Mouse (Mus musculus): ENCODE measurements at regions not wholly inside any gene's neighbourhood (a gene's known extent, or its start where the extent isn't known, plus 50 kb on each side); places are given as distances from the start of the nearest gene placed in this dataset.

DNA sequence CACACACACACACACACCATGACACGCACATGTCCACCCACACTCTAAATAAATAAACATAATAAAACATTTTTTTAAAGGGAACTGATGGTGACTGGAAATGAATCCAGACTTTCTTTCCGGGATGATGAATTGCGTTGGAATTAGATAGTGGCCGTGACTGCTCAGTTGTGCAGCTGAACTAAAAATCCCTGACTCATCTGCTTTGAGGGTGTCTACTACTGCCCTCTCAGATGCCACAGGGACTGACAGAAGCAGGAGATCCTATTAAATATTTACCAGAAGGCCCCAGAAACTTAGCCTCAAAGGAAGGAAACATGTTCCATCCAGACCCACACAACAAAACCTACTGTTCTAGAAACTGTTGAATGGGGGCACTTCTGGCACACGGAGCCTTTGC is 65.7 kb downstream of the Polr2m start:
- no peak for ATAC-seq (ENCODE audit: low FRiP score)
- Histone ChIP-seq H3K4me1 (replicated peaks; ENCODE audit: control insufficient read depth, insufficient read depth, low read length) (no peaks in the 10 kb centered on the region), H3K27ac (no peak overlapping the region), H3K4me3 (replicated peaks; ENCODE audit: low read length) (no peak overlapping the region), H3K4me2 (replicated peaks) (no peak overlapping the region), H3K36me3 (replicated peaks; ENCODE audit: control insufficient read depth, insufficient read depth) (no peaks in the 10 kb centered on the region), H3K27me3 (ENCODE audit: control insufficient read depth, insufficient read depth, low read length) (no peaks in the 10 kb centered on the region), H3K9ac (no peak overlapping the region), H3K9me3 (ENCODE audit: control insufficient read depth, low read length) (no peaks in the 10 kb centered on the region)
- DNase-seq (ENCODE audit: low spot score) = no peak
- 90% methylated on average over 5 of the region's 5 CpGs for WGBS

DNA sequence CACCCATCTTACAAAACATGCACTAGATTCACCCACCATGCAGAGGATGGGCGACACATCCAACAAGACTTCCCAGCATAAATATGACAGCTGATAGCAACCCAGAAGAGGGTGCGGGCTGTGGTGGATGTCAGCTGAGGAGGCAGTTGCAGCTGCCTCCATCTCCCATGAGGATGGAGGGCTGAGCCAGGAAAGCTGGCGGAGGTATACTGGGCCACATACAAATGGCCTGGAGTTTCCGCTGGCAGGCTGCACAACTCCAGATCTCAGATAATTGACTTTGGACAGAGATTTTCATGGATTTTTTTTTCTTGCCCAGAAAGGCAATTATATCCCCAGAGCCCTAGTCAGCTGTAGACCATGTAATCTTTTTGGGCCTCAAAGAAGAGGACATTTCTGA is 67.2 kb downstream of the Polr2m start:
- Histone ChIP-seq H3K9me3 (ENCODE audit: control insufficient read depth, low read length) (no peaks in the 10 kb centered on the region), H3K9ac (no peak overlapping the region), H3K4me2 (replicated peaks) (no peak overlapping the region), H3K4me1 (replicated peaks; ENCODE audit: control insufficient read depth, insufficient read depth, low read length) (no peaks in the 10 kb centered on the region), H3K27ac (no peak overlapping the region), H3K4me3 (replicated peaks; ENCODE audit: low read length) (no peak overlapping the region), H3K36me3 (replicated peaks; ENCODE audit: control insufficient read depth, insufficient read depth) (no peaks in the 10 kb centered on the region), H3K27me3 (ENCODE audit: control insufficient read depth, insufficient read depth, low read length) (no peaks in the 10 kb centered on the region)
- DNase-seq (ENCODE audit: low spot score) (no peak), ATAC-seq (ENCODE audit: low FRiP score) (no peak)
- WGBS = 81% methylated on average over 4 of the region's 4 CpGs

DNA sequence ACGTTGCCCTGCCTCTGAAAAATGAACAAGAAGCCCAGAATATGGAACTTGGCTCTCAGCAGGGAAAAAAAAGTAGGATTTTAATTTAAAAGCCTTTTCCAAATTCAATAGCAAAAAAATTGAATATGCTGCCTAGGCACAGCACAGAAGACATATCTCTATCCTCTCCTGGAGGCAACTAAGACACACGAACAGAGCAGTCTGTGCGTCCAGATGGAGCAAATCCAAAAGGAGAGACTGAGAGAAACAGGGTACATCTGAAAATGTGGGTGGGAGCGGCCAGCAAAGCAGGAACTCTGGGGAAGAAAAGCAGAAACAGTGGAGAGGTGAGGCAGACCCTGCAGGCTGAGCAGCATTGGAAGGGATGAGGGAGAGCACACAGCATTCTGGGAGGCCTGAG is 68.5 kb downstream of the Polr2m start:
- no peak for DNase-seq (ENCODE audit: low spot score)
- Histone ChIP-seq H3K9me3 (ENCODE audit: control insufficient read depth, low read length) (no peaks in the 10 kb centered on the region), H3K36me3 (replicated peaks; ENCODE audit: control insufficient read depth, insufficient read depth) (no peaks in the 10 kb centered on the region), H3K4me2 (replicated peaks) (no peak overlapping the region), H3K27ac (no peak overlapping the region), H3K4me1 (replicated peaks; ENCODE audit: control insufficient read depth, insufficient read depth, low read length) (no peaks in the 10 kb centered on the region), H3K9ac (no peak overlapping the region), H3K27me3 (ENCODE audit: control insufficient read depth, insufficient read depth, low read length) (no peaks in the 10 kb centered on the region), H3K4me3 (replicated peaks; ENCODE audit: low read length) (no peak overlapping the region)
- WGBS = 83% methylated on average over 4 of the region's 4 CpGs
- ATAC-seq (ENCODE audit: low FRiP score) = no peak

DNA sequence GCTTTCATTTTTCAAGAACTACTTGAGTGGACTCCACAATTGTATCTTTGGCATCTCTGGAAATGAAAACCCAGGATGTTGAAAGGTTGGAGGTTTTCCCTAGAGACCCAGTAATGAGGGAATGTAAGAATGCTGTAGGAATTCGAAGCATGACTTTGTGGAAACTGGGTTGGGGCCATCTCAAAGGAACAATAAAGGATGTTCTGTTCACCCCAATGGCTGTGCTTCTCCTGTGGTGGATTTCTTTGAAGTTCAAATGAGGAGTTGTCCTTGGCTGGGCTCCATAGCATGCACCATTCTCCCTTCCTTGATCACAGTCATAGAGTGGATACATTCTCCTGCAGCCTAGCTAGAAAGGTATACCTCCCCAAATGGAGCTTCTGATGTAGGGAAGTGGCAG is 74.6 kb downstream of the Polr2m start:
- H3K27ac ChIP-seq = no peak overlapping the region
- H3K9me3 ChIP-seq (ENCODE audit: control insufficient read depth, low read length) = 0 out of 2 replicates have a peak, but pooled peaks cover 6% of the 10 kb centered on the region
- H3K4me1 ChIP-seq (replicated peaks; ENCODE audit: control insufficient read depth, insufficient read depth, low read length) = no peaks in the 10 kb centered on the region
- no peak overlapping the region for H3K4me3 ChIP-seq (replicated peaks; ENCODE audit: low read length)
- DNase-seq (ENCODE audit: low spot score) = no peak
- no peaks in the 10 kb centered on the region for H3K36me3 ChIP-seq (replicated peaks; ENCODE audit: control insufficient read depth, insufficient read depth)
- no peak for ATAC-seq (ENCODE audit: low FRiP score)
- H3K27me3 ChIP-seq (ENCODE audit: control insufficient read depth, insufficient read depth, low read length) = no peaks in the 10 kb centered on the region
- H3K9ac ChIP-seq = no peak overlapping the region
- WGBS = 75% methylated on average over 1 of the region's 1 CpGs
- H3K4me2 ChIP-seq (replicated peaks) = no peak overlapping the region

DNA sequence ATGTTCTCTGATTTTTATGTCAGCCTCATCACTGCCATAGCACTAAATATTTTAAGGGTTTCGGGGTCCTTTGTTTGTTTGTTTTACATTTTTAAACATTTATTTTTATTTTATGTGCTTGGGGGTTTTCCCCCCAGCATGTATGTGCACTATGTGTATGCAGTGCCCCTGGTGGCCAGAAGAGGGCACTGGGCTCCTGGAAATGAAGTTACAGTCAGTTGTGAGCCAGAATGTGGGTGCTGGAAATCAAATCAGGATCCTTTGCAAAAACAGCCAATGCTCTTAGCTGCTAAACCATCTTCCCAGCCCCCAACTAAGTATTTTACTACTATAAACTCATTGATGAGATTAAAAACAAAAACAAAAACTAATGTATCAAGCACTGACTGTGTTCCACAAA is 75.8 kb downstream of the Polr2m start:
- Histone ChIP-seq H3K4me1 (replicated peaks; ENCODE audit: control insufficient read depth, insufficient read depth, low read length) (no peaks in the 10 kb centered on the region), H3K4me3 (replicated peaks; ENCODE audit: low read length) (no peak overlapping the region), H3K27ac (no peak overlapping the region), H3K9me3 (ENCODE audit: control insufficient read depth, low read length) (0 out of 2 replicates have a peak, but pooled peaks cover 6% of the 10 kb centered on the region), H3K9ac (no peak overlapping the region), H3K36me3 (replicated peaks; ENCODE audit: control insufficient read depth, insufficient read depth) (no peaks in the 10 kb centered on the region), H3K4me2 (replicated peaks) (no peak overlapping the region), H3K27me3 (ENCODE audit: control insufficient read depth, insufficient read depth, low read length) (no peaks in the 10 kb centered on the region)
- DNase-seq (ENCODE audit: low spot score) (no peak), ATAC-seq (ENCODE audit: low FRiP score) (no peak)
- 100% methylated on average over 1 of the region's 1 CpGs for WGBS

DNA sequence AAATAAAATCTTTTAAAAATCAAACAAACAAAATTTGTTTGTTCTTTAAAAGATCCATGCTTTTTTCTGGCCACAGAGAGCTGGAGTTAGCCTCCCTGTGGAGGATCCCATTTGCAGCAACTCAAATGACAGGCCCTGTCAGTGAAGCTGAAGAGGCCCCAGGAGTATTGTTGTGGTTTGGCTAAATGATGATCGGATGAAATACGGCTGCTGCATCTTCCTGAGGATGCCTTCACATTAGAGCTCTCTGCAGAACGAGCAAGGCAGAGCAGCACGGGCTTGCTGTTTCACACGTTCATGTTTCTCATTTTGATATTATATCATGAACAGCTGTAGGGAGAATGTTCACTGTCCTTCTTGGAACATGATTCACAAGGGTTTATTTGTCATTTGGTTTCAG is 76.8 kb downstream of the Polr2m start:
- H3K36me3 ChIP-seq (replicated peaks; ENCODE audit: control insufficient read depth, insufficient read depth) = no peaks in the 10 kb centered on the region
- H3K9ac ChIP-seq = no peak overlapping the region
- WGBS = 58% methylated on average over 5 of the region's 5 CpGs
- H3K4me2 ChIP-seq (replicated peaks) = no peak overlapping the region
- no peaks in the 10 kb centered on the region for H3K4me1 ChIP-seq (replicated peaks; ENCODE audit: control insufficient read depth, insufficient read depth, low read length)
- 0 out of 2 replicates have a peak, but pooled peaks cover 6% of the 10 kb centered on the region for H3K9me3 ChIP-seq (ENCODE audit: control insufficient read depth, low read length)
- no peak overlapping the region for H3K27ac ChIP-seq
- DNase-seq (ENCODE audit: low spot score) (no peak), ATAC-seq (ENCODE audit: low FRiP score) (no peak)
- no peak overlapping the region for H3K4me3 ChIP-seq (replicated peaks; ENCODE audit: low read length)
- no peaks in the 10 kb centered on the region for H3K27me3 ChIP-seq (ENCODE audit: control insufficient read depth, insufficient read depth, low read length)

DNA sequence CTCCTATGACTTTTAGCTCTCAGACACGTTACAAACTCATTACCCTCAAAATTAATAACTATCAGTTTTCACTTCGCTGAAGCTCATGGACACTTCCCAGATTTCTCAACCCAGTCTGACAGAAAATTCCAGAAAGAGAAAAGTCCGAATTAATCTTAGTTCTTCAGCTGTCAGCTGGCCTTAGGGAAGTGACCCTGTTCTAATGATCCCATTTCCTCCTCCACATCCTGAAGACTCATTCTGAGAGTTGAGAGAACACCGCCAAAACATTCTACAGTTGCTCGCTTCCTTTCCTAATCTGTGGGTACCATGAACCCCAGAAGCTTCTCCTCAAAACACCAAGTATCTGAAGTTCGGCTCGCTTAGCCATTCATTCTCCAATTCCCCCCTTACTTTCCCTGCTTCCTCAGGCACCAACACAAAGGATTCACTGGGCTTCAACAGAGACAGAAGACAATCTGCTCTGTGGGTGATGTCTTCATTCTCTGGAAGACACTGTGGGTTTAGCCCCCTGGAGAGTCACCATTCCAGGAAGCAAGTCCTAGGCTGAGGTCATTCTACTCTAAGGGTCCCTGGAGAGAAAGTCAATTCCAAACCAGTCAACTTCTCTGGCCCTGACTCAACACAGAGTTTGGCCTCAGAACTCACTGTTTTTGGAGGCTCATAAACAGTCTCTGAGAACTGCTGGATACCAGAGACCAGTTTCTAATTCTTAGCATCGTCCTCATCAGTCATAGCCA is 81.2 kb downstream of the Polr2m start:
- H3K4me3 ChIP-seq (replicated peaks; ENCODE audit: low read length) = no peak overlapping the region
- H3K4me1 ChIP-seq (replicated peaks; ENCODE audit: control insufficient read depth, insufficient read depth, low read length) = no peaks in the 10 kb centered on the region
- no peak overlapping the region for H3K9ac ChIP-seq
- no peaks in the 10 kb centered on the region for H3K36me3 ChIP-seq (replicated peaks; ENCODE audit: control insufficient read depth, insufficient read depth)
- H3K4me2 ChIP-seq (replicated peaks) = no peak overlapping the region
- WGBS = 80% methylated on average over 8 of the region's 8 CpGs
- no peak for ATAC-seq (ENCODE audit: low FRiP score)
- no peaks in the 10 kb centered on the region for H3K9me3 ChIP-seq (ENCODE audit: control insufficient read depth, low read length)
- H3K27me3 ChIP-seq (ENCODE audit: control insufficient read depth, insufficient read depth, low read length) = no peaks in the 10 kb centered on the region
- no peak overlapping the region for H3K27ac ChIP-seq
- no peak for DNase-seq (ENCODE audit: low spot score)

DNA sequence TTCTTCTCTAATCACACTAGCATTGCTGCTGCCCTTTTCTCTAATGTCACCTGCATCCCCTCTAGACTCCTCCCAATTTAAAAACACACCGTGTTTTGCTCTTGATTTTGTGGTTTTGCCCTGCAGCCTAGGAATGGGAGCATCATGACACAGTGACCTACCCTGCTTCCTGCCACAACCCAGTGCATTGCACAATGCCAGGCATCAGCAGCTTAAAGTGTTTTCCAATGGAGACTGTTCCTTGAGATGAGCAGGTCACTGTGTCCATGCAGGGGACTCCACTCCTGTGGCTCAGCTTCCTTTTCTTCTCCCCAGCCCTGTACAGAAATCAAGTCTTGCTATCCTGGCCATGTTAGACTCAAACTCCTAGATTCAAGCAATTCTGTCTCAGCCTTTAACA is 84.1 kb downstream of the Polr2m start:
- no peaks in the 10 kb centered on the region for H3K9me3 ChIP-seq (ENCODE audit: control insufficient read depth, low read length)
- no peak for ATAC-seq (ENCODE audit: low FRiP score)
- no peaks in the 10 kb centered on the region for H3K27me3 ChIP-seq (ENCODE audit: control insufficient read depth, insufficient read depth, low read length)
- no peak overlapping the region for H3K27ac ChIP-seq
- DNase-seq (ENCODE audit: low spot score) = no peak
- no peaks in the 10 kb centered on the region for H3K4me1 ChIP-seq (replicated peaks; ENCODE audit: control insufficient read depth, insufficient read depth, low read length)
- WGBS = 53% methylated on average over 1 of the region's 1 CpGs
- H3K4me3 ChIP-seq (replicated peaks; ENCODE audit: low read length) = no peak overlapping the region
- no peaks in the 10 kb centered on the region for H3K36me3 ChIP-seq (replicated peaks; ENCODE audit: control insufficient read depth, insufficient read depth)
- no peak overlapping the region for H3K4me2 ChIP-seq (replicated peaks)
- H3K9ac ChIP-seq = no peak overlapping the region

DNA sequence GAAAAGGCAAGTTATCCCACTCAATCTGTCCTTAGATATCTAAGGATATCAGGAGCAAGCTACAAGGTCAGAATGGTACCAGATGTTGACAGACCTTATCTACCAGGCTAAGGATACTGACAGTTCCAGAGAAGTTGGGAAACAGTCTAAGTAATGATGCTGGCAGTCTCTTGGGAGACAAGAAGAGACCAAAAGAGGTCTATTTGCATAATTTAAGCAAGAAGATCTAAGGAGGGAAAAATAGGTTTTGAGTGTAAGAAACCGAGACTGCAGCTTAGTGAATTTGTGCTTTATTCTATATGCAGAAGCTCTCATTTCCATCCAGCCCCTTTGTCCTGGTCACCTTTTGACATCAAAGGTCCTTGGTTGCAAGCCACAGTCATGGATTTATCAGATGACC is 86.4 kb downstream of the Polr2m start:
- DNase-seq (ENCODE audit: low spot score) (no peak), ATAC-seq (ENCODE audit: low FRiP score) (no peak)
- no peak overlapping the region for H3K9ac ChIP-seq
- H3K36me3 ChIP-seq (replicated peaks; ENCODE audit: control insufficient read depth, insufficient read depth) = no peaks in the 10 kb centered on the region
- no peaks in the 10 kb centered on the region for H3K27me3 ChIP-seq (ENCODE audit: control insufficient read depth, insufficient read depth, low read length)
- H3K27ac ChIP-seq = no peak overlapping the region
- no peaks in the 10 kb centered on the region for H3K9me3 ChIP-seq (ENCODE audit: control insufficient read depth, low read length)
- H3K4me2 ChIP-seq (replicated peaks) = no peak overlapping the region
- WGBS = 42% methylated on average over 1 of the region's 1 CpGs
- no peak overlapping the region for H3K4me3 ChIP-seq (replicated peaks; ENCODE audit: low read length)
- H3K4me1 ChIP-seq (replicated peaks; ENCODE audit: control insufficient read depth, insufficient read depth, low read length) = no peaks in the 10 kb centered on the region

DNA sequence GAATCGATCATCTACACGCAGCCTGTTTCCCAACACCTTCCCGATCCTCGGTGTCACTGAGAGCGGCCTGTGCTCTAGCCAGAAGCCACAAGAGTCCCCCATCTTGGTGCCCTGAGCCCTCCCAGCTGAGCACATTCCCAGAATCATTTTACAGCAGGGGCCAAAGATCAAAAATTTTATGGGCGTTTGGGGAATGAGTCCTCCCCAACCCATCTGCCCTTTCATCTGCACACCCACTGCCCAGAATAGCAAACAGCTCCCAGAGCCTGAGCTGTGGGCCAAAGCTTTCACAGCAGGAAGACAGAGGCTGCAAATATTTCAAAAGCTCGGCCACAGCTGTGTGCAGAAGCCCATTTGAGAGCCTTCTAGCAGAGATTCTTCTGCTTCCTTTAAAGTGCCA is 89.0 kb downstream of the Polr2m start:
- no peak for DNase-seq (ENCODE audit: low spot score)

More for the DNA sequence above, 89.0 kb downstream of the Polr2m start:
- no peaks in the 10 kb centered on the region for H3K27me3 ChIP-seq (ENCODE audit: control insufficient read depth, insufficient read depth, low read length)
- H3K4me2 ChIP-seq (replicated peaks) = no peak overlapping the region
- ATAC-seq (ENCODE audit: low FRiP score) = no peak
- no peaks in the 10 kb centered on the region for H3K4me1 ChIP-seq (replicated peaks; ENCODE audit: control insufficient read depth, insufficient read depth, low read length)
- no peak overlapping the region for H3K4me3 ChIP-seq (replicated peaks; ENCODE audit: low read length)
- no peak overlapping the region; the same call in 1 of the 2 replicates for H3K9ac ChIP-seq
- no peak overlapping the region for H3K27ac ChIP-seq
- WGBS = 63% methylated on average over 7 of the region's 7 CpGs
- H3K9me3 ChIP-seq (ENCODE audit: control insufficient read depth, low read length) = no peaks in the 10 kb centered on the region
- H3K36me3 ChIP-seq (replicated peaks; ENCODE audit: control insufficient read depth, insufficient read depth) = no peaks in the 10 kb centered on the region
